Mouse (Mus musculus): ENCODE results near the gene Amtn. TPM values are rescaled to one million over a fixed set of nuclear protein-coding genes. Genes with fewer than 3 reads are reported as not detected.
"Not testable (repeated sequence)": the region's sequence is repeated elsewhere in the genome, so short reads cannot be mapped to it uniquely, and the experiment has no call there.

Gene Amtn
- polyA plus RNA-seq (2014; fragmentation: Nextera tagmentation; extraction: Ambion mirVana) = not detected in 2 replicates

GRCm38 (mm10) chr5:88375808-88376207, at the start of gene Amtn:
Gene Amtn (plus strand): TSS chr5:88376108.
- Histone ChIP-seq H3K9me3 (ENCODE audit: control insufficient read depth, low read depth, low read length) (no peaks in the 10 kb centered on the region), H3K36me3 (ENCODE audit: control insufficient read depth, insufficient read depth, low read length) (no peaks in the 10 kb centered on the region), H3K9ac (replicated peaks; ENCODE audit: low read depth, low read length) (no peak within 1 kb of the TSS), H3K4me2 (replicated peaks; ENCODE audit: low read depth, low read length) (no peak within 1 kb of the TSS), H3K27ac (ENCODE audit: low read length) (no peak within 1 kb of the TSS), H3K27me3 (ENCODE audit: control insufficient read depth, insufficient read depth, low read length) (no peaks in the 10 kb centered on the region), H3K4me3 (ENCODE audit: low read depth, low read length) (no peak within 1 kb of the TSS), H3K4me1 (ENCODE audit: control insufficient read depth, insufficient read depth, low read length) (no peaks in the 10 kb centered on the region)
- ATAC-seq (ENCODE audit: insufficient number of reproducible peaks, insufficient read depth, low FRiP score, low read depth) = no peak
- 74% methylated on average over 4 of the region's 4 CpGs for WGBS

DNA sequence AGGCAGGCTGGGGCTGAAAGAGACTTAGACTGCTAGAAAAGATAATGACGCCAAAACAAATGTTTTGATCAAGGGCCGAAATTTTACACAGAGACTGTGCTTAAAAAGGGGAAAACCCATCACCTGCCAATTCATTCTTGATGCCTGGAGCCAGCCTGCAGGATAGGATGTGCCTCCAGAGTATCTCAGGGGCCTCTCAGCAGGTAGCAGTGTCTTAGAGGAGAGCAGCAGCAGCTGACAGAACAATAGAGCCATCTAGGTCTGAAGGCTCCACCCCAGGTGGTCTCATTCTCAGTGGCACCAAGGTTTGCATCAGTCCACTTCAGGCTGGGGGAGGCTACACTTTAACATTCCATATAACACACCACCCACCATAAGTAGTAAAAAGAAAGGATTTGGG, 27.4 kb upstream of the Amtn start:
- WGBS = 71% methylated on average over 2 of the region's 2 CpGs
- not testable (repeated sequence) for H3K27ac ChIP-seq (ENCODE audit: low read length); H3K9ac ChIP-seq (replicated peaks; ENCODE audit: low read depth, low read length); ATAC-seq (ENCODE audit: insufficient number of reproducible peaks, insufficient read depth, low FRiP score, low read depth); H3K27me3 ChIP-seq (ENCODE audit: control insufficient read depth, insufficient read depth, low read length); H3K9me3 ChIP-seq (ENCODE audit: control insufficient read depth, low read depth, low read length); H3K4me2 ChIP-seq (replicated peaks; ENCODE audit: low read depth, low read length); H3K4me3 ChIP-seq (ENCODE audit: low read depth, low read length); H3K4me1 ChIP-seq (ENCODE audit: control insufficient read depth, insufficient read depth, low read length); H3K36me3 ChIP-seq (ENCODE audit: control insufficient read depth, insufficient read depth, low read length)

DNA sequence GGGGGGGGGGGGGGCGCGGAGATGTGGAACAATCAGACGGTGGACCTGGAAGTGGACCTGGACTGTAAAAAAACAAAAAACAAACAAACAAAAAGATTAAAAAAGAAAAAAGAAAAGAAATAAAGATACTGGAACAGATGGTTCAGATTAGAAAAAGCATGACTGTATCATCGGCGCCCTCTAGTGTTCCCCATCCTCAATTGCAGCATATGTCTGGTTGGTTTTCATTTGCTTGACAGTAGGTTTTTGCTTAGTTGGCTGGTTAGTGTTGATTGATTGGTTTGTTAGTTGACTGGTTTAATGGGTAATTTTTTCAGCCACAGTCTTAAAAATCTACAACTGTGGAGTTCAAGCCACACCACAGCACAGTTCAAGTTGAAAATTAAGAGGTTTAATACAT, 11.1 kb upstream of the Amtn start:
- H3K9ac ChIP-seq (replicated peaks; ENCODE audit: low read depth, low read length) = no peak overlapping the region
- H3K27ac ChIP-seq (ENCODE audit: low read length) = no peak overlapping the region
- H3K36me3 ChIP-seq (ENCODE audit: control insufficient read depth, insufficient read depth, low read length) = no peaks in the 10 kb centered on the region
- H3K4me2 ChIP-seq (replicated peaks; ENCODE audit: low read depth, low read length) = no peak overlapping the region
- no peaks in the 10 kb centered on the region for H3K27me3 ChIP-seq (ENCODE audit: control insufficient read depth, insufficient read depth, low read length)
- no peak for ATAC-seq (ENCODE audit: insufficient number of reproducible peaks, insufficient read depth, low FRiP score, low read depth)
- H3K4me1 ChIP-seq (ENCODE audit: control insufficient read depth, insufficient read depth, low read length) = no peaks in the 10 kb centered on the region
- 11% methylated on average over 5 of the region's 5 CpGs for WGBS
- no peak overlapping the region for H3K4me3 ChIP-seq (ENCODE audit: low read depth, low read length)
- no peaks in the 10 kb centered on the region for H3K9me3 ChIP-seq (ENCODE audit: control insufficient read depth, low read depth, low read length)

DNA sequence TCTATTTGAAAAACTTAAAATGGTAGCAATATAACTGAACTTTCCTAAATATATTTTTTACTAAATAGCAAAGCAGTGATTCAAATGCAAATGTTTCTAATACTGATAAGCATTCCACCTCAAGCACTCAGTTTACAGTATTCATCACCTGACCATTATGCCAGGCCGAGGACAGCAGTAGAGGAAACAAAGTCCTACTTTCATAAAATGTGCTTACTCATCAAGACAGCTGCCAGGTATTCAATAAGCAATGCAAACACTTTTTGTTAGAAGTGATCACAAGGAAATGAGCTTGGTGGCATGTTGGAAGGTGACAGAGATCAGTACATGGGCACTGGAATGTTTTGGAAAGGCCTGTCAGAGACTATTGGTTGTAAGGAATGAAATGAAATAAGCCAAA, 9.0 kb upstream of the Amtn start:
- no peaks in the 10 kb centered on the region for H3K4me1 ChIP-seq (ENCODE audit: control insufficient read depth, insufficient read depth, low read length)
- WGBS = 50% methylated on average over 1 of the region's 1 CpGs
- ATAC-seq (ENCODE audit: insufficient number of reproducible peaks, insufficient read depth, low FRiP score, low read depth) = no peak
- no peaks in the 10 kb centered on the region for H3K9me3 ChIP-seq (ENCODE audit: control insufficient read depth, low read depth, low read length)
- H3K4me2 ChIP-seq (replicated peaks; ENCODE audit: low read depth, low read length) = no peak overlapping the region
- no peaks in the 10 kb centered on the region for H3K27me3 ChIP-seq (ENCODE audit: control insufficient read depth, insufficient read depth, low read length)
- H3K4me3 ChIP-seq (ENCODE audit: low read depth, low read length) = no peak overlapping the region
- no peaks in the 10 kb centered on the region for H3K36me3 ChIP-seq (ENCODE audit: control insufficient read depth, insufficient read depth, low read length)
- no peak overlapping the region for H3K27ac ChIP-seq (ENCODE audit: low read length)
- no peak overlapping the region for H3K9ac ChIP-seq (replicated peaks; ENCODE audit: low read depth, low read length)

DNA sequence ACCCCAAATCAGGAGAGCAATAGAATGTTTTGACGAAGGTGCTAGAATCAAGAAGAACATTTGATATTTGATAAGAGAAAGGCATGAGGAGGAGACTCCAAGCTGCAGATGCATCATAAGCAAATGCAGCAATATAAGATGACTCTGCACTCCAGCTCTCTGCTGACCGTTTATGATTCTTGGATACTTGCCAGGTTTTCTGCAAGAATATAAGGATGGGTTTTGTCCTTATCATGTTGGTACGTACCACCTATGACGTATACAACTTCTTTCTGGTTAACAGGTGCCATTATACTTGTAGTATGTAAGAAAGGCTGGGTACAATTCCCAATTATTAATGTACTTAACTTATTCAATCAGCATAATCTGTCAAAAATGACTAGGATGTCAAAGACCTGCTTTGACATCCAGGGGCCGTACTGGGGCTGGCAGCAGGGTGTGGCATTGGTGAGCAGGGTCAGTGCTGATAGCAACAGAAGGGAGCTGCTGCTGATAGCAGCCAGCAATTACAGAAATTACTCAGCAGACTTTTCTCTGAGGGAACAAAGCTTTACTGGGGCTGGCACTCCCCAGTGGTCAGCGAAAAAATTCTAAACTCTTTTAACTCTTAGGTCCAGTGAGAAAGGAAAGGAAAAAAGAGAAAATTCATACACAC, 5.2 kb upstream of the Amtn start:
- no peak overlapping the region for H3K4me3 ChIP-seq (ENCODE audit: low read depth, low read length)
- no peaks in the 10 kb centered on the region for H3K27me3 ChIP-seq (ENCODE audit: control insufficient read depth, insufficient read depth, low read length)
- 62% methylated on average over 6 of the region's 6 CpGs for WGBS
- no peaks in the 10 kb centered on the region for H3K9me3 ChIP-seq (ENCODE audit: control insufficient read depth, low read depth, low read length)
- H3K9ac ChIP-seq (replicated peaks; ENCODE audit: low read depth, low read length) = no peak overlapping the region
- H3K27ac ChIP-seq (ENCODE audit: low read length) = no peak overlapping the region
- ATAC-seq (ENCODE audit: insufficient number of reproducible peaks, insufficient read depth, low FRiP score, low read depth) = 0 out of 2 replicates have a peak, but pooled peaks have one; percentile 10
- H3K4me1 ChIP-seq (ENCODE audit: control insufficient read depth, insufficient read depth, low read length) = no peaks in the 10 kb centered on the region
- no peaks in the 10 kb centered on the region for H3K36me3 ChIP-seq (ENCODE audit: control insufficient read depth, insufficient read depth, low read length)
- H3K4me2 ChIP-seq (replicated peaks; ENCODE audit: low read depth, low read length) = no peak overlapping the region

- H3K27me3 ChIP-seq (ENCODE audit: control insufficient read depth, insufficient read depth, low read length) = no peaks in the 10 kb centered on the region
- ATAC-seq (ENCODE audit: insufficient number of reproducible peaks, insufficient read depth, low FRiP score, low read depth) = no peak
- no peak overlapping the region for H3K27ac ChIP-seq (ENCODE audit: low read length)
- no peak overlapping the region for H3K4me2 ChIP-seq (replicated peaks; ENCODE audit: low read depth, low read length)
- no peaks in the 10 kb centered on the region for H3K4me1 ChIP-seq (ENCODE audit: control insufficient read depth, insufficient read depth, low read length)
- WGBS = 76% methylated on average over 6 of the region's 6 CpGs
- H3K36me3 ChIP-seq (ENCODE audit: control insufficient read depth, insufficient read depth, low read length) = no peaks in the 10 kb centered on the region
- H3K9ac ChIP-seq (replicated peaks; ENCODE audit: low read depth, low read length) = no peak overlapping the region
- H3K9me3 ChIP-seq (ENCODE audit: control insufficient read depth, low read depth, low read length) = no peaks in the 10 kb centered on the region
- no peak overlapping the region for H3K4me3 ChIP-seq (ENCODE audit: low read depth, low read length)
Measured at GRCm38 (mm10) chr5:88372563-88372962, 3.3 kb upstream of the Amtn start.

DNA sequence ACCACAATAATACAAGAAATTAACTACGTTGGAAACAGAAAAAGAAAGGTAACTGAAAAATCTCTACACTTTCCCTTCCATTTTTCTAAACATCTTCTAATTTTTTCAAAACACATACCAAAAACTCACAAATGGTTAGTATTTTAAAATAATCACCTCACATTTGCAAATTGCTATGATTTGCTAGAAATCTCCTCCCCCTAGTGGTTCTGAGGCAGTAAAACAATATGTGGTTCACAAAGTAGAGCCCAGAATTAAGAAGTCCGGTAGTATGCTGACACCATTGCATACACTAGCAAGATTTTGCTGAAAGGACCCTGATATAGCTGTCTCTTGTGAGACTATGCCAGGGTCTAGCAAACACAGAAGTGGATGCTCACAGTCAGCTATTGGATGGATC, 16.1 kb downstream of the Amtn start:
- not testable (repeated sequence) for H3K4me3 ChIP-seq (ENCODE audit: low read depth, low read length); ATAC-seq (ENCODE audit: insufficient number of reproducible peaks, insufficient read depth, low FRiP score, low read depth); H3K9me3 ChIP-seq (ENCODE audit: control insufficient read depth, low read depth, low read length); H3K4me1 ChIP-seq (ENCODE audit: control insufficient read depth, insufficient read depth, low read length); H3K27ac ChIP-seq (ENCODE audit: low read length); H3K9ac ChIP-seq (replicated peaks; ENCODE audit: low read depth, low read length); H3K27me3 ChIP-seq (ENCODE audit: control insufficient read depth, insufficient read depth, low read length); H3K4me2 ChIP-seq (replicated peaks; ENCODE audit: low read depth, low read length); H3K36me3 ChIP-seq (ENCODE audit: control insufficient read depth, insufficient read depth, low read length)
- 85% methylated on average over 2 of the region's 2 CpGs for WGBS

DNA sequence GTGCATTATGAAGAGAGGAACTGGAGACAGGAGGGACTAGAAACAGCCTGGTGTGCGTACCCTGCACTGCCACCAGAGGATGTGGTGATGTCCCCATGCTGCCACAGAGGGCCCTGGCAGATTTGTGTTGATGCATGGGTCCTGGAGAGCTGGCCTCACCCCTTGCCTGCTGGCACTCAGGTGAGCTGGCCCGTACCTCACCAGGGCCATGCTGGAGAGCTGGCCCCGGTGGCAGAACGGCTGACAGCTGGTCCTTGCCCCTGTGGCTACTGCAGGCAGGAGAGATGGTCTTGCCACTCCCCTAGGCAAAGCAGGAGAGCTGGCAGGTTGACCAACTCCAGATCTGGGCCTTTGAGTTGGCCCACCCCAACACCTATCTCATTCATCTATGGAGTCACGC, 22.7 kb downstream of the Amtn start:
- H3K27me3 ChIP-seq (ENCODE audit: control insufficient read depth, insufficient read depth, low read length) = no peaks in the 10 kb centered on the region
- 75% methylated on average over 5 of the region's 5 CpGs for WGBS
- ATAC-seq (ENCODE audit: insufficient number of reproducible peaks, insufficient read depth, low FRiP score, low read depth) = no peak
- H3K36me3 ChIP-seq (ENCODE audit: control insufficient read depth, insufficient read depth, low read length) = no peaks in the 10 kb centered on the region
- H3K4me1 ChIP-seq (ENCODE audit: control insufficient read depth, insufficient read depth, low read length) = no peaks in the 10 kb centered on the region
- no peak overlapping the region for H3K4me2 ChIP-seq (replicated peaks; ENCODE audit: low read depth, low read length)
- no peak overlapping the region for H3K9ac ChIP-seq (replicated peaks; ENCODE audit: low read depth, low read length)
- H3K9me3 ChIP-seq (ENCODE audit: control insufficient read depth, low read depth, low read length) = no peaks in the 10 kb centered on the region
- no peak overlapping the region for H3K27ac ChIP-seq (ENCODE audit: low read length)
- no peak overlapping the region for H3K4me3 ChIP-seq (ENCODE audit: low read depth, low read length)

DNA sequence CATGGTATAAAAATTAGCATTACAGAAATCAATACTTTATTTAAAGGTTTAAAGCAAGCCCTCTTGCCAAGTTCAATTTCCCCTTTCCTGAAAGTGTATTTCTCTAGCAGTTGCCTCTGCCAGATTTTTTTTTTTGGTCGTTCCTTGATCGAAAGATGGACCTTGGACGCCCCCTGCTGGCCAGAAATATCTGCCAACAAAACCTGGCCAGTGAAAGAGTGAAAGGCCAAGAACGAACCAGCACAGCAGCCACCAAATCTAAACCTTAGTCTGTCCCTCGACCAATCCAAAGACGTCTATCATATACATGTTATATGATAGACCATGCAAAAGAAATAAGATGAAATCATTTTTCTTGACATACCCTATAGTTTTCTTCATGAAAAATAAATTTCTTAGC, 23.9 kb downstream of the Amtn start:
- H3K4me2 ChIP-seq (replicated peaks; ENCODE audit: low read depth, low read length) = no peak overlapping the region
- no peaks in the 10 kb centered on the region for H3K4me1 ChIP-seq (ENCODE audit: control insufficient read depth, insufficient read depth, low read length)
- no peaks in the 10 kb centered on the region for H3K9me3 ChIP-seq (ENCODE audit: control insufficient read depth, low read depth, low read length)
- no peak overlapping the region for H3K4me3 ChIP-seq (ENCODE audit: low read depth, low read length)
- no peak overlapping the region for H3K27ac ChIP-seq (ENCODE audit: low read length)
- WGBS = 6% methylated on average over 6 of the region's 6 CpGs
- ATAC-seq (ENCODE audit: insufficient number of reproducible peaks, insufficient read depth, low FRiP score, low read depth) = no peak; the same call in 1 of the 2 replicates
- H3K27me3 ChIP-seq (ENCODE audit: control insufficient read depth, insufficient read depth, low read length) = no peaks in the 10 kb centered on the region
- no peak overlapping the region for H3K9ac ChIP-seq (replicated peaks; ENCODE audit: low read depth, low read length)
- H3K36me3 ChIP-seq (ENCODE audit: control insufficient read depth, insufficient read depth, low read length) = no peaks in the 10 kb centered on the region

Data from stomach, embryonic 14.5 days (tissue).